Mouse (Mus musculus) hindbrain, embryonic 14.5 days (tissue): Measurements from ENCODE around the gene Nek7. TPM values are rescaled to one million over a fixed set of nuclear protein-coding genes. Genes with fewer than 3 reads are reported as not detected.
A peak's percentile ranks its signal among the peaks of the same experiment; 100 is the strongest.

Experiments
- ATAC-seq: fragments of 200-750 bp; cut with Nextera tagmentation; 2 replicates; pipeline ENCODE4 v1.8.0; 2017; ENCODE audit warnings: moderate number of reproducible peaks, mild to moderate bottlenecking, moderate TSS enrichment, moderate library complexity; ENCODE audit not compliant: low FRiP score
- DNase-seq: peaks from one replicate; pipeline ENCODE4 v3.0.0-alpha.2; 2015; ENCODE audit warnings: low spot score
- H3K27ac ChIP-seq: fragments of 300-500 bp; sonication (generic); 2 replicates; pipeline ENCODE4 v1.5.1; 2014; ENCODE audit warnings: mild to moderate bottlenecking, moderate library complexity
- H3K27me3 ChIP-seq: fragments of 300-500 bp; sonication (generic); 2 replicates; pipeline ENCODE4 v1.6.1; 2014; ENCODE audit warnings: mild to moderate bottlenecking, low read length, mixed read lengths; ENCODE audit not compliant: control insufficient read depth, insufficient read depth
- H3K36me3 ChIP-seq: fragments of 300-500 bp; sonication (generic); replicated peaks from 2 replicates; pipeline ENCODE4 v1.6.1; 2014; ENCODE audit not compliant: control insufficient read depth, insufficient read depth
- H3K4me1 ChIP-seq: fragments of 300-500 bp; sonication (generic); replicated peaks from 2 replicates; pipeline ENCODE4 v1.6.1; 2014; ENCODE audit warnings: antibody characterized with exemption, low read length, mixed read lengths; ENCODE audit not compliant: control insufficient read depth, insufficient read depth
- H3K4me2 ChIP-seq: fragments of 300-500 bp; sonication (generic); replicated peaks from 2 replicates; pipeline ENCODE4 v1.6.1; 2014; ENCODE audit warnings: mild to moderate bottlenecking, moderate library complexity
- H3K4me3 ChIP-seq: fragments of 300-500 bp; sonication (generic); replicated peaks from 2 replicates; pipeline ENCODE4 v1.5.1; 2014; ENCODE audit warnings: mild to moderate bottlenecking, low read length
- H3K9ac ChIP-seq: fragments of 300-500 bp; sonication (generic); 2 replicates; pipeline ENCODE4 v1.6.1; 2014
- H3K9me3 ChIP-seq: fragments of 300-500 bp; sonication (generic); 2 replicates; pipeline ENCODE4 v1.6.1; 2016; ENCODE audit warnings: low read length; ENCODE audit not compliant: control insufficient read depth
- WGBS: fragments of 180-500 bp; shearing (Covaris S2); extraction: QIAGEN DNeasy Blood & Tissue Kit; methylation state at CpG from one replicate; pipeline ENCODE4 v1.1.7; 2014; 5-methylcytosine and 5-hydroxymethylcytosine counted together
- polyA plus RNA-seq: library from polyadenylated mRNA; unstranded; fragments of >200 nt; fragmentation: Nextera tagmentation; extraction: Ambion mirVana; gene quantifications from 2 replicates; pipeline ENCODE4 v1.2.1, GENCODE M21; 2014

Nek7 gene
- polyA plus RNA-seq, 1 experiment from 2014 or later = 12.4 TPM

- WGBS = 87% methylated on average over 7 of the region's 7 CpGs
- H3K27ac ChIP-seq = no peak overlapping the region
These were observed 37.7 kb downstream of the Nek7 start for GRCm38 (mm10) chr1:138582225-138582624.

GRCm38 (mm10) chr1:138579822-138580492, 40.0 kb downstream of the Nek7 start:
- H3K27ac ChIP-seq = no peak overlapping the region
- no peak overlapping the region for H3K4me3 ChIP-seq
- no peak overlapping the region for H3K9ac ChIP-seq
- ATAC-seq = no peak
- H3K4me1 ChIP-seq = no peaks in the 10 kb centered on the region
- H3K9me3 ChIP-seq = no peaks in the 10 kb centered on the region
- no peak overlapping the region for H3K4me2 ChIP-seq
- DNase-seq = no peak
- H3K36me3 ChIP-seq = no peaks in the 10 kb centered on the region
- 62% methylated on average over 11 of the region's 11 CpGs for WGBS
- H3K27me3 ChIP-seq = no peaks in the 10 kb centered on the region

More at GRCm38 (mm10) chr1:138582225-138582624, 37.7 kb downstream of the Nek7 start:
- no peak for DNase-seq
- no peak for ATAC-seq
- Histone ChIP-seq H3K4me2 (no peak overlapping the region), H3K36me3 (no peaks in the 10 kb centered on the region), H3K9me3 (no peaks in the 10 kb centered on the region), H3K4me3 (no peak overlapping the region), H3K9ac (no peak overlapping the region), H3K27me3 (no peaks in the 10 kb centered on the region), H3K4me1 (no peaks in the 10 kb centered on the region)

DNA sequence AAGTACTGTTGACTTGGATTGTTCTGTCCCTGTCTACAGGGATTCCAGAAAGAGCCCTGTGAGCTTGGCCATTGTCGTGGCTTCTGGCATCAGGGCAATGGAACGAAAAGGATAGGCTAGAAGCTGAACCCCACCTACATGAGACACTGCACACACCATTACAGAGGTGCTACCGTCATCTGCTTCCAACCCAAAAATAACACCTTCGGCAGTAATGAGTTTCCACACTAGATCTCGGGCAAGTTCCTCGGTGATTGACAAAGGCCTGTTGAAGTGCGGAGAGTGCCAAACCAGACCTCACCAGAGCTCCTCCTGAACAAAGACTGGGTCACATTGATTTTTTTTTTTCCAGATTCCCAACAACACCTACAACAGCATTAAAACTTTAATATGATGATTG, 40.7 kb downstream of the Nek7 start:
- Histone ChIP-seq H3K27ac (no peak overlapping the region), H3K9me3 (no peaks in the 10 kb centered on the region), H3K27me3 (no peaks in the 10 kb centered on the region), H3K4me1 (no peaks in the 10 kb centered on the region), H3K4me3 (no peak overlapping the region), H3K36me3 (no peaks in the 10 kb centered on the region), H3K4me2 (no peak overlapping the region), H3K9ac (no peak overlapping the region)
- no peak for DNase-seq
- 95% methylated on average over 7 of the region's 7 CpGs for WGBS
- ATAC-seq = no peak

GRCm38 (mm10) chr1:138576803-138577202, 43.1 kb downstream of the Nek7 start:
- peaks cover 4% of the 10 kb centered on the region for H3K4me1 ChIP-seq
- no peak overlapping the region for H3K9ac ChIP-seq
- H3K9me3 ChIP-seq = no peaks in the 10 kb centered on the region
- no peaks in the 10 kb centered on the region for H3K27me3 ChIP-seq
- whole genome bisulfite sequencing = 58% methylated on average over 7 of the region's 7 CpGs
- H3K27ac ChIP-seq = no peak overlapping the region
- no peak overlapping the region for H3K4me3 ChIP-seq
- H3K4me2 ChIP-seq = no peak overlapping the region
- no peaks in the 10 kb centered on the region for H3K36me3 ChIP-seq
- no peak for DNase-seq
- no peak for ATAC-seq

DNA sequence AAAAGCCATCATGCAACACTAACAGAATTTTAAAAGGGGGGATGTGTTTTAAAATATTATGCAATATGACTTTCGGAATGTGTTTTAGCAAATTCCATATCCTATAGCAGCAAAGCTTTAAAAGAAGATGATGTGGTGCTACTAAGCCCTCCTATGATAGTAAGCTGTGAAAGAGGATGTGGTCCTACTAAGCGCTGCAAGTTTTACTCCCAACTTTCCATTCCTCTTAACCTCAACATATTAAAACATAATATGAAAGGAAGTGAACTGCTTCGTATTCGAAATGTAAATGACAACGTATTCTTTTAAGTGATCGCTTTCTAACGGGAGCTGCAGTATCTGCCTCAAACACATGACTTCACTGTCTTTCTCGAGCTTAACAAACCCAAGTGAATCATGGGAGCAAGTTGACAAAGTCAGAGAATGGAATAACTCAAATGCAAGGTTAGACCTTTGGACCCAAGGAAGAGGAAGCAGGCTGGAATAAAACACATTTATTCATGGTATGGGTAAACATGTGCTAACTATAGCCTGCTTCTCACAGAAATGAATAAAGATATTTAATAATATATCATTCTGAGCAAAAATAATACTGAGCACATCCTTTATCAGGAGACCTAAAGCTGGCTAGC, 43.8 kb downstream of the Nek7 start:
- no peaks in the 10 kb centered on the region for H3K9me3 ChIP-seq
- no peak for ATAC-seq
- H3K4me1 ChIP-seq = peaks cover 8% of the 10 kb centered on the region
- H3K27ac ChIP-seq = no peak overlapping the region
- no peak overlapping the region for H3K9ac ChIP-seq
- H3K27me3 ChIP-seq = no peaks in the 10 kb centered on the region
- WGBS = 93% methylated on average over 8 of the region's 8 CpGs
- H3K36me3 ChIP-seq = no peaks in the 10 kb centered on the region
- H3K4me3 ChIP-seq = no peak overlapping the region
- DNase-seq = no peak
- no peak overlapping the region for H3K4me2 ChIP-seq

DNA sequence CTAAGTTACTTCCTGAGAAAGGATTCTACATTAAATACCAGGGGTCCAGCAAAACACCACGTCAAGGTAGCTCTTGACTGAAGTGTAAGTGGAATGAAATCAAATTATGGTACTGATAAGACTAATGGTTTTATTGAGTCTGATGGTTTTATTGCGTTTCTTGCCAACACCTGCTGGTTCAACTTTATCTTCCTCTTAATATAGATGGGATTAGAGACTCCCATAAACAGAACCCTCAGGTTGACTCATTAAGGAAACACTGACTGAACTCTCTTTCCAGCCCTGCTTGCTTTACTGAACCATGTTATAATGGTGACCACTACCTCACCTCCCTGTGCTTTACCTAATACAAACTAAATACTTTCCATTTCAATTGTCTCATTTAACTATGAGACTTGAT, 44.3 kb downstream of the Nek7 start:
- ATAC-seq (no peak), DNase-seq (no peak)
- H3K9me3 ChIP-seq = no peaks in the 10 kb centered on the region
- no peak overlapping the region for H3K9ac ChIP-seq
- no peak overlapping the region for H3K4me2 ChIP-seq
- no peak overlapping the region for H3K27ac ChIP-seq
- no peaks in the 10 kb centered on the region for H3K36me3 ChIP-seq
- no peaks in the 10 kb centered on the region for H3K27me3 ChIP-seq
- 79% methylated on average over 2 of the region's 2 CpGs for WGBS
- H3K4me1 ChIP-seq = peaks cover 8% of the 10 kb centered on the region
- H3K4me3 ChIP-seq = no peak overlapping the region

DNA sequence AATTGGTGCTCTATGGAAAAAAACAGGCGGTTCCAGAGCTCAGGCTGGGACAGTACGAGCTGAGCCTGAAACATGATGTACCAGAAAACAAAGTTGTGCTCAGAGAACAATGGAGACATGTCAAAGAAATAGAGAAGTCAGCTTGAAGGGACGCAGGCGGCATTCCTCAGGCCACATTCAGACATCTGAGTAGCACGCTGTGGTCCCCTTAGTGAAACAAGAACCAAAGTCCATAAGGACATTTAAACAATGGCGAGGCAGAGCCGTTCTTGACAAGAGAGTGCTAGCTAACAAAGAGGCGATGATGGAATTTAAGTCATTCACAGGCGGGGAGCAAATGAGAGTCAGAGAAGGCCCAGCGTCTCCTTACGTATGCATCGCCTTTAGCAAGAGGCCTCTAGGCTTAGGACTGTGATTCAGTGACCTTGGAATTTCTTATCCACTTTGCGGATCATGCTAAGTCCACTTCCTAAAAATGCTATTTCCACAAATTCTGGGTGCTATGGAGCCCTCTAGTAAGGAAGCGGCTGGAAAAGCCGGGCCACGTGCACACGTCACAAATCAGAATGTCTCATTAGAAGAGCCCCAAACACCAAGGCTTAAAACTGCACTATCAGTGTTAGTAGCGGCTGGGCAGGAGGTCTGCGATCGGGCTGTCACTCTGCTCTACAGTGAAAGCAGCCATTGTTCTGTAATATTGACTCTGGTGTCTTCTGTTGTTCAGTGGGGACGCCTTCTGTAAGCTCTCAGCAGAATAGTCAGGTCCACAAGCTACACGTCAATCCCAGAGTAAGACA, 48.2 kb downstream of the Nek7 start:
- Histone ChIP-seq H3K27me3 (no peaks in the 10 kb centered on the region), H3K4me3 (no peak overlapping the region), H3K9me3 (no peaks in the 10 kb centered on the region), H3K4me2 (peak overlapping the region; percentile 34), H3K9ac (0 out of 2 replicates have a peak overlapping the region, but pooled peaks have one; percentile 2), H3K4me1 (peaks cover 8% of the 10 kb centered on the region), H3K36me3 (no peaks in the 10 kb centered on the region), H3K27ac (0 out of 2 replicates have a peak overlapping the region, but pooled peaks have one; percentile 38)
- WGBS = 15% methylated on average over 22 of the region's 22 CpGs
- ATAC-seq (peak; percentile 64; the same call in 1 of the 2 replicates), DNase-seq (peak; percentile 41)

- WGBS = 70% methylated on average over 2 of the region's 2 CpGs
- H3K36me3 ChIP-seq = no peaks in the 10 kb centered on the region
- no peaks in the 10 kb centered on the region for H3K9me3 ChIP-seq
- H3K4me1 ChIP-seq = peaks cover 8% of the 10 kb centered on the region
- H3K4me3 ChIP-seq = no peak overlapping the region
- H3K27me3 ChIP-seq = no peaks in the 10 kb centered on the region
- DNase-seq (no peak), ATAC-seq (no peak)
- H3K27ac ChIP-seq = no peak overlapping the region
- no peak overlapping the region for H3K9ac ChIP-seq
- no peak overlapping the region for H3K4me2 ChIP-seq
These were observed 48.9 kb downstream of the Nek7 start for GRCm38 (mm10) chr1:138571038-138571441.
